Mouse (Mus musculus) hindbrain, embryonic 12.5 days (tissue): ENCODE data around the gene Chrnb1. TPM values are rescaled to one million over a fixed set of nuclear protein-coding genes. Genes with fewer than 3 reads are reported as not detected.

Source experiments
- ATAC-seq: fragments of 200-750 bp; cut with Nextera tagmentation; 2 replicates; pipeline ENCODE4 v1.8.0; 2017; ENCODE audit warnings: moderate TSS enrichment; ENCODE audit not compliant: low FRiP score
- H3K27ac ChIP-seq: fragments of 300-500 bp; sonication (generic); 2 replicates; pipeline ENCODE4 v1.5.1; 2016; ENCODE audit warnings: mild to moderate bottlenecking
- H3K27me3 ChIP-seq: fragments of 300-500 bp; sonication (generic); 2 replicates; pipeline ENCODE4 v1.6.1; 2016; ENCODE audit warnings: mild to moderate bottlenecking
- H3K36me3 ChIP-seq: fragments of 300-500 bp; sonication (generic); 2 replicates; pipeline ENCODE4 v1.6.1; 2016; ENCODE audit warnings: mild to moderate bottlenecking
- H3K4me1 ChIP-seq: fragments of 300-500 bp; sonication (generic); 2 replicates; pipeline ENCODE4 v1.6.1; 2016
- H3K4me2 ChIP-seq: fragments of 300-500 bp; sonication (generic); replicated peaks from 2 replicates; pipeline ENCODE4 v1.6.1; 2016; ENCODE audit warnings: mild to moderate bottlenecking
- H3K4me3 ChIP-seq: fragments of 300-500 bp; sonication (generic); 2 replicates; pipeline ENCODE4 v1.5.1; 2016; ENCODE audit warnings: mild to moderate bottlenecking
- H3K9ac ChIP-seq: fragments of 300-500 bp; sonication (generic); 2 replicates; pipeline ENCODE4 v1.6.1; 2016; ENCODE audit warnings: mild to moderate bottlenecking, moderate library complexity
- H3K9me3 ChIP-seq: fragments of 300-500 bp; sonication (generic); replicated peaks from 2 replicates; pipeline ENCODE4 v1.6.1; 2016; ENCODE audit warnings: mild to moderate bottlenecking
- WGBS: fragments of 180-500 bp; shearing (Covaris S2); methylation state at CpG from one replicate; pipeline ENCODE4 v1.1.7; 2016; 5-methylcytosine and 5-hydroxymethylcytosine counted together
- polyA plus RNA-seq: library from polyadenylated mRNA; unstranded; fragments of >200 nt; fragmentation: Nextera tagmentation; extraction: Ambion mirVana; gene quantifications from 2 replicates; pipeline ENCODE4 v1.2.1, GENCODE M21; 2016

Gene Chrnb1
- polyA plus RNA-seq, 1 experiment from 2014 or later = 3.0 TPM

DNA sequence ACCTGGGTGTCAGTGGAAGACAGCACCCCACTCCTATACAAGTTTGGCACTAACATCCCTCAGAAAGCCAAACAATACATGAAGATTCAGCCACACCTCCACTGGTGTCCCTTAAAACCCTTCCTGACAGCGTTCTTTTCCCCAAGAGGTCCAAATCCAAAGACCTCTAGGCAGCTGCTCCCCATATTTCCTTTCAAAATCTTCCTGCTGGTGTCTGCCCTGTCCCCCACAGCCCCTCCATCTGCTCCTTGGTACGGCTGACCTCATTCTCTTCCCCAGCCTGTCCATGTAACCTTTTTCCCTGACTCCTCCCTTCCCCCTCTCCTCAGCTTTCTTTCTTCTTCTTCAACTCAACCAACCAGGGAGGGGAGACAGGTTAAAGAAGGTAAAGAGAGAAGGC lies 27.7 kb upstream of the Chrnb1 start:
- Histone ChIP-seq H3K9me3 (no peaks in the 10 kb centered on the region), H3K27ac (0 out of 2 replicates have a peak overlapping the region, but pooled peaks have one; percentile 7), H3K36me3 (peaks cover 46% of the 10 kb centered on the region), H3K9ac (no peak overlapping the region), H3K4me2 (no peak overlapping the region), H3K4me3 (no peak overlapping the region), H3K4me1 (no peaks in the 10 kb centered on the region), H3K27me3 (no peaks in the 10 kb centered on the region)
- no peak for ATAC-seq
- WGBS = 77% methylated on average over 2 of the region's 2 CpGs

DNA sequence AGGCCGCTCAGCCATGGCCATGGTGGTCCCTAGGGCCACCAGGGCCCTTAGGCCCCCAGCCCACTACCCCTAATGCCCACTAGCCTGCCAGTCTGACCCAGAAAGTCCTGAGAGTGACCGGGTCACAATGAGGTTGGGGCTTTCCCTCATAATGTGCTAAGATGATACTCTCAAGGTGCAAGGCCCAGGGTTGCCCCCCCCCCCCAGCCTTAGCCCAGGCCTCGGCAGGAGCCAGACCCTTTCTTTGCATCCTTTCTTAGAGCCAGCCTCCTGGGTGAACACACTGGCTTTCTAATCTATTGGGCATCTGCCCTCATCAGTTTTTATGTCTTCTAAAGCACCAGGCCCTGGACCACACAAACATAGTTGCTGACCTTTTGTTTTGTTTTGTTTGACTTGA lies 26.3 kb upstream of the Chrnb1 start, which contains the start of gene Spem1:
Gene Spem1 (minus strand): TSS at position 101 of the 400 bp plus-strand sequence.
- Histone ChIP-seq H3K27me3 (no peaks in the 10 kb centered on the region), H3K36me3 (peaks cover 33% of the 10 kb centered on the region), H3K9ac (no peak within 1 kb of the TSS), H3K27ac (no peak within 1 kb of the TSS), H3K4me3 (no peak within 1 kb of the TSS), H3K4me2 (no peak within 1 kb of the TSS), H3K9me3 (0 out of 2 replicates have a peak, but pooled peaks cover 6% of the 10 kb centered on the region), H3K4me1 (no peaks in the 10 kb centered on the region)
- ATAC-seq = no peak
- WGBS = 83% methylated on average over 3 of the region's 3 CpGs

DNA sequence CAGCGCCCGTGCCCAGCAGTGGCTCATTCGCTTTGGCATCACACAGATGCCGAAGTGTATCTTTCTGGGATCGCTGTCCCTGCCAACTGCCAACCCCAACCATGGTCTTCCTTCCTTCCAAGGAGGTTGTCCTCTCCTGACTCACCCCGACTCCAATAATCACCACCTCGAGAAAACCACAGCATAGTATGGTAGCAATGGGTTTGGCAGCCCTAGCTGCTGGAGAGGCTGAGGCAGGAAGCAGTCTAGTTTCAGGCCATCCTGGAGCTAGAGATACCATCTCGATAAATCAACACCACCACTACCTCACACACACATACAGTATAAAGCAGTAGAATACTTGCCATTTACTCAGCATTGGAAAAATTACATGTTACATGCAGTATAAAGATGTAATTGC lies 23.1 kb upstream of the Chrnb1 start:
- no peak overlapping the region for H3K9ac ChIP-seq

DNA sequence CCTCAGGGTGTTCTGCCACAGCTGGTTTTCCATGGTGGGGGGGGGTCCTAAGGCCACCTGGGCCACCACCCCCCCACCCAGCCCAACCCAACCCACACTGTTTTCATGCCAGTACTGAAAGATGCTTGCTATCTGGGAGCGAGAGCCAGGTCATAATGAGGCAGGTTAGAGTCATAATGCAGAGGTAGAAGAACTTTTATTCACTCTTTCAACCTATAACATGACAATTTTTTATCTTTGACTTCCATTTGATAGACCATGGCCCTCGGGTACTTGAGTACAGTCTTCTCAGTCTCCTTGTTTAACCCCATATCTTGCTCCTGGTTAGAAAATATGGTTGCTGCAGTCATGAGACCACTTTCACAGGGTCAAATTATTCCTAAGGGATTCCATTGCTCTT lies 22.6 kb upstream of the Chrnb1 start, which contains the start of gene Spem2:
Gene Spem2 (minus strand): TSS at position 101 of the 400 bp plus-strand sequence.
- ATAC-seq = no peak
- Histone ChIP-seq H3K36me3 (no peaks in the 10 kb centered on the region), H3K4me1 (no peaks in the 10 kb centered on the region), H3K4me3 (no peak within 1 kb of the TSS), H3K27me3 (no peaks in the 10 kb centered on the region), H3K4me2 (no peak within 1 kb of the TSS), H3K9me3 (0 out of 2 replicates have a peak, but pooled peaks cover 10% of the 10 kb centered on the region), H3K9ac (no peak within 1 kb of the TSS), H3K27ac (no peak within 1 kb of the TSS)
- 71% methylated on average over 2 of the region's 2 CpGs for WGBS

More for the DNA sequence above, 23.1 kb upstream of the Chrnb1 start:
- H3K4me1 ChIP-seq = no peaks in the 10 kb centered on the region
- no peak overlapping the region for H3K4me2 ChIP-seq
- peaks cover under 1% of the 10 kb centered on the region; the same call in 1 of the 2 replicates for H3K36me3 ChIP-seq
- WGBS = 90% methylated on average over 8 of the region's 8 CpGs
- 0 out of 2 replicates have a peak, but pooled peaks cover 10% of the 10 kb centered on the region for H3K9me3 ChIP-seq
- H3K4me3 ChIP-seq = no peak overlapping the region
- no peak overlapping the region for H3K27ac ChIP-seq
- no peak for ATAC-seq
- H3K27me3 ChIP-seq = no peaks in the 10 kb centered on the region

DNA sequence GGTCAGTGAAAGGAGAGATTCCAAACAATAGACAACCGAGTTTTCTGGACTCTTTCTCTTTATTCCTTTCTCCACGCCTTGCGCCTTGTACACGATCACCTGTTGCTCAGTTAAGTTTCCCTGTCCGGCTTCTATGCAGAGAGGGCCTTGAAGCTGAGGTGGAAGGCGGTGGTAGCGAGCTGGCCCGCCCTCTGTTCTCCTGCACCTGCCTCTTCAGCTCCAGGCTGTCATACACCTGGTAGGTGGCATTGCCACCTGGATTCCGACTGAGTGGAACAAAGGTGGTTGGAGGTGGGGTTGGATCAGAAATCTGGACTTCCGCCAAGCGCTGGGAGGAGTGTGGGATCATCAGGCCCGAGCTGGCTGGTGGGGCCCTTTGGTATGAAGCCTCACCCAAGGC lies 20.8 kb upstream of the Chrnb1 start:
- H3K27me3 ChIP-seq = no peaks in the 10 kb centered on the region
- H3K4me3 ChIP-seq = no peak overlapping the region
- H3K9me3 ChIP-seq = 0 out of 2 replicates have a peak, but pooled peaks cover 10% of the 10 kb centered on the region
- no peak for ATAC-seq
- no peak overlapping the region for H3K4me2 ChIP-seq
- no peaks in the 10 kb centered on the region for H3K4me1 ChIP-seq
- no peak overlapping the region for H3K27ac ChIP-seq
- H3K36me3 ChIP-seq = no peaks in the 10 kb centered on the region
- H3K9ac ChIP-seq = no peak overlapping the region
- WGBS = 95% methylated on average over 12 of the region's 12 CpGs

DNA sequence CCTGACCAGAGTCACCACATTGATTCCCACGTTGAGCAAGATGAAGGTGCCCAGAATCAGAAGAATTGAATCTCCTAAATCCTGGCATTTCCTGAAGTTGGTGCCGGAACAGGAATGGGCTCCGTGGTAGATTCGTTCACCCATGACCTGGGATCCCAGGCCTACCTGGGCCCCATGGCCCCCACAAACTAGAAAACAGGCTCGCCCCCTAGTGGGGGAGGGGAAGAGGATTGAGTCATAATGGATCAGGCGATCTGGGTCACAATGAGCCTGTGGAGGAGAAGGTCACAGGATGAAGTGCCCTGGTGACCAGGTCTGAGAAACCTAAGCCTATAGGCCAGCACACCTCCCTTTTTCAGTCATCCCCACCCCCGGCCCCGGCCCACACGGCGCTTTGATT lies 19.4 kb upstream of the Chrnb1 start, which contains the start of gene Gm39566:
Gene Gm39566 (minus strand): TSS at position 144 of the 400 bp plus-strand sequence.
- Histone ChIP-seq H3K9ac (no peak within 1 kb of the TSS), H3K36me3 (no peaks in the 10 kb centered on the region), H3K27ac (no peak within 1 kb of the TSS), H3K4me1 (no peaks in the 10 kb centered on the region), H3K4me2 (no peak within 1 kb of the TSS), H3K4me3 (no peak within 1 kb of the TSS), H3K27me3 (no peaks in the 10 kb centered on the region), H3K9me3 (0 out of 2 replicates have a peak, but pooled peaks cover 10% of the 10 kb centered on the region)
- 54% methylated on average over 10 of the region's 10 CpGs for WGBS
- no peak for ATAC-seq

DNA sequence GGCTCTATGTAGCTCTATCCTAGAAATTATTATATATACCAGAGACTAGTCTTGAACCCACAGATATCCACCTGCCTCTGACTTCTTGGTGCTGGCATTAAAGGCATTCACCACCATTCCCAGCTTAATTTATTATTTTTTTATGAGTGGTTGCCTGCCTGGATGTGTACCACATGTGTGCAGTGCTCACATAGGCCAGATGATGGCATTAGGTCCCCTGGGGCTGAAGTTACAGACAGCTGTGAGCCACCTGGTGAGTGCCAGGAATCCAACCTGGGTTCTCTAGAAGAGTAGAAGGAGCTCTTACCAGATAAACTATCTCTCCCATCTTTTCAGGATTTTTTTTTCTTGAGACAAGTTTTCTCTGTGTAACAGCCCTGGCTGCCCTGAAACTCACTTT lies 14.5 kb upstream of the Chrnb1 start:
- peaks cover 14% of the 10 kb centered on the region for H3K27me3 ChIP-seq
- H3K4me3 ChIP-seq = no peak overlapping the region
- H3K4me1 ChIP-seq = no peaks in the 10 kb centered on the region
- H3K9ac ChIP-seq = no peak overlapping the region
- no peak overlapping the region for H3K27ac ChIP-seq
- 0 out of 2 replicates have a peak, but pooled peaks cover 3% of the 10 kb centered on the region for H3K9me3 ChIP-seq
- ATAC-seq = no peak
- H3K36me3 ChIP-seq = no peaks in the 10 kb centered on the region
- no peak overlapping the region for H3K4me2 ChIP-seq

DNA sequence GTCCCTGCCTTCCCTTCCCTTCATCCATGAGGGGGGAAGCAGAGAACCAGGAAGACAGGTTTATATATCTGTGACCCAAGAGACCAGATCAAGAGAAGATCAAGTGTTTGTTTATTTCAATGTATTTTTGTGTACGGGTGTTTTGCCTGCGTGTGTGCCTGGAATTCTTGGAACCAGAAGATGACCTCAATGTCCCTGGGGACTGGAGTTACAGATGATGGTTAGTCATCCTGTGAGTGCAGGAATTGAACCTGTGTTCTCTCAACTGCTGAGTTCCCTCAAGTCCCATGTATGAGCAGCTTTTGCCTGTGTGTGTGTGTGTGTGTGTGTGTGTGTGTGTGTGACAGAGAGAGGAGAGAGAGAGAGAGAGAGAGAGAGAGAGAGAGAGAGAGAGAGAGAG lies 11.9 kb upstream of the Chrnb1 start:
- ATAC-seq = no peak
- Histone ChIP-seq H3K4me3 (no peak overlapping the region), H3K9ac (no peak overlapping the region), H3K27me3 (peaks cover 38% of the 10 kb centered on the region), H3K27ac (no peak overlapping the region), H3K9me3 (0 out of 2 replicates have a peak, but pooled peaks cover 3% of the 10 kb centered on the region), H3K4me1 (peaks cover 23% of the 10 kb centered on the region), H3K4me2 (no peak overlapping the region), H3K36me3 (no peaks in the 10 kb centered on the region)
- WGBS = 85% methylated on average over 2 of the region's 2 CpGs

DNA sequence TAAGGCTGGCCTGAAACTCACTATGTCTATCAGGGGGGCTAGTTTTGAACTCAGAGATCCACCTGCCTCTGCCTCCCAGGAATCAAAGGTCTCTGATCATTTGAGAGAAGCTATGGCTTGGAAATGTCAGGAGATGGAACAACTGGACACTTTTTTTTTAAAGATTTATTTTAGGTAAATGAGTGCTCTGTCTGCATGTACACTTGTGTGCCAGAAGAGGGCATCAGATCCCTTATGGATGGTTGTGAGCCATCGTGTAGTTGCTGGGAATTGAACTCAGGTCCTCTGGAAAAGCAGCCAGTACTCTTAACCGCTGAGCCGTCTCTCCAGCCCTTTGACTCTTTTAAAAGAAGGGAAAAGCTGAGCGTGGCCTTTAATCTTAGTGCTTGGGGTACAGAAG lies 10.6 kb upstream of the Chrnb1 start:
- H3K9ac ChIP-seq = no peak overlapping the region
- peaks cover 36% of the 10 kb centered on the region for H3K4me1 ChIP-seq
- H3K4me2 ChIP-seq = no peak overlapping the region
- WGBS = 85% methylated on average over 4 of the region's 4 CpGs
- no peak overlapping the region for H3K4me3 ChIP-seq
- H3K27ac ChIP-seq = no peak overlapping the region
- H3K36me3 ChIP-seq = no peaks in the 10 kb centered on the region
- peaks cover 51% of the 10 kb centered on the region for H3K27me3 ChIP-seq
- no peak for ATAC-seq
- H3K9me3 ChIP-seq = 0 out of 2 replicates have a peak, but pooled peaks cover 3% of the 10 kb centered on the region

DNA sequence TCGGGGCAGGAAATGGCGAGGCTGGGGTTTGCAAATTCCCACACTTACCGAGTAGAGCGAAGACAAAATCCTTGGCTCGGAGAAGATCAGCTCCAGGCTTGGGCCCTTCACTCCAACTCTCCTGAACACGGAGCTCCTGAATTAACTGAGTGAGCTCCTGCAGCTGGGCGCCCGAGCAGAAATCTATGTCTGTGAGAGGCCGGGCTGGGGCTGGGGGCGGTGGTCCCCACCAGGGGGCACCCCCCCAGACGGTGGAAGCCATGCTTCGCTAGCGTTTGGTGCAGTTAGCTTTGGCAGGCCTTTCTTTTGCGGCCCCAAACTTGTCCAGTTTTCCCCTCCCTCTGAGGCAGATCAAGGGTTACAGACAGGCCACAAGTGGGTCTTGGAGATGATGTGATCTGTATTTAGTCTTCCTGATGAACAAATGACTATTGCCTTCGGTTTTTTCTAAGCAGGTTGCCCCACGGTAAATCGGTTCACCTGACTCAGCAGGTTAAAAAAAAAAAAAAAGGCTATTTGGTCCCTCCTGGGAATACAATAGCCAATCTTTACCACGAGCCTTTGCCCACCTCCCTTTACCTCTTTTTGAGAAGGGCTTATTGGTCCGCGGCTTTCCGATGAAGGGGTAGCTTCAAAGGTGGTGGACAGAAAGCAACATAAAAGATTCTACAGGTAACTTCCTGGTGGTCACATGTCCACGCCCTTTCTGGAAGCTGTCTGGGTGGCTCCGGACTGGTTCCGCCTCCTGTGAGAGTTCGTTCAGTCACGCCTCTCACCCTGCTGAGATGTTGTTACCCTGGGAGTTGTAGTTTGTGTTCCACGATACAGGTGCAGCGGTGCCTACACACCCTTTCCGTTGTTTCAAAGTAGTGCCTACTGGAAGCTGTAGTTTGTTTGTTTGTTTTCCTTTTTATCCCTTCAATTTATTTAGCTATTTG lies 9.5 kb upstream of the Chrnb1 start, which contains the start of gene Tmem102:
Gene Tmem102 (minus strand): TSS at position 653 of the 938 bp plus-strand sequence.
- H3K27me3 ChIP-seq = peaks cover 53% of the 10 kb centered on the region
- peaks cover 44% of the 10 kb centered on the region for H3K4me1 ChIP-seq
- ATAC-seq = no peak
- H3K27ac ChIP-seq = no peak within 1 kb of the TSS
- H3K9me3 ChIP-seq = 0 out of 2 replicates have a peak, but pooled peaks cover 3% of the 10 kb centered on the region
- no peaks in the 10 kb centered on the region for H3K36me3 ChIP-seq
- H3K4me2 ChIP-seq = peak within 1 kb of the TSS; percentile 8; the same call in 1 of the 2 replicates
- 4% methylated on average over 29 of the region's 29 CpGs for WGBS
- H3K4me3 ChIP-seq = peak within 1 kb of the TSS; percentile 53
- H3K9ac ChIP-seq = no peak within 1 kb of the TSS

DNA sequence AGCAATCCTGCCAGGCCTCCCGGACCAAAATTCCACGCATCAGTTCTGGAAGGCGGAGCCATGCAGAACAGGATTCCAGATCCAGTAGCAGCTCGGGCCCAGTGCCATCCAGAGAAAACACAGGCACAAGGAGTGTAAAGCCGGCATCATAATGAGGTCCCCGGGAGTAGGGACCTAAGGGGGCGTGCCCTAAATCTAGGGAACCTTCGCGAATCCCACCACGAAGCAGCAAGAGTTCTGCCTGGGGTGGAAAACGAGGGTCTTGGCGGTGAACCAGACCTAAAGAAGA lies 8.9 kb upstream of the Chrnb1 start:
- H3K27me3 ChIP-seq = peaks cover 53% of the 10 kb centered on the region
- peaks cover 51% of the 10 kb centered on the region for H3K4me1 ChIP-seq
- no peak overlapping the region for H3K9ac ChIP-seq
- H3K4me2 ChIP-seq = peak overlapping the region; percentile 8; the same call in 1 of the 2 replicates
- WGBS = 6% methylated on average over 12 of the region's 12 CpGs
- H3K36me3 ChIP-seq = no peaks in the 10 kb centered on the region
- peak overlapping the region; percentile 53; the same call in 1 of the 2 replicates for H3K4me3 ChIP-seq
- H3K27ac ChIP-seq = no peak overlapping the region
- no peak for ATAC-seq
- H3K9me3 ChIP-seq = 0 out of 2 replicates have a peak, but pooled peaks cover 3% of the 10 kb centered on the region
